Mouse (Mus musculus): ENCODE results near the gene Ckap2. TPM values are rescaled to one million over a fixed set of nuclear protein-coding genes. Genes with fewer than 3 reads are reported as not detected.

Gene Ckap2
- polyA plus RNA-seq, 1 experiment from 2014 or later, result 47.1 TPM

GRCm38 (mm10) chr8:22184884-22185283 is 735 bp downstream of the Ckap2 start:
- Histone ChIP-seq H3K27me3 (replicated peaks) (no peaks in the 10 kb centered on the region), H3K4me3 (peak overlapping the region; percentile 62), H3K9me3 (no peaks in the 10 kb centered on the region), H3K27ac (no peak overlapping the region), H3K9ac (peak overlapping the region; percentile 68), H3K36me3 (no peaks in the 10 kb centered on the region), H3K4me2 (replicated peaks) (peak overlapping the region; percentile 73), H3K4me1 (peaks cover 10% of the 10 kb centered on the region; the same call in 1 of the 2 replicates)
- 3% methylated on average over 3 of the region's 3 CpGs for WGBS
- peak; percentile 71 for ATAC-seq (ENCODE audit: low FRiP score, low read depth)

- no peak overlapping the region for H3K27ac ChIP-seq
- H3K36me3 ChIP-seq, result peaks cover 31% of the 10 kb centered on the region
- WGBS, result 96% methylated on average over 7 of the region's 7 CpGs
- no peak overlapping the region for H3K4me2 ChIP-seq (replicated peaks)
- H3K4me3 ChIP-seq, result no peak overlapping the region
- no peak for ATAC-seq (ENCODE audit: low FRiP score, low read depth)
- no peaks in the 10 kb centered on the region for H3K4me1 ChIP-seq
- H3K27me3 ChIP-seq (replicated peaks), result no peaks in the 10 kb centered on the region
- H3K9ac ChIP-seq, result no peak overlapping the region
- H3K9me3 ChIP-seq, result no peaks in the 10 kb centered on the region
Measured at GRCm38 (mm10) chr8:22175966-22176365, 9.7 kb downstream of the Ckap2 start.

GRCm38 (mm10) chr8:22169167-22169566 is 16.5 kb downstream of the Ckap2 start:
- H3K36me3 ChIP-seq, result peaks cover 20% of the 10 kb centered on the region

GRCm38 (mm10) chr8:22166080-22166603 is 19.5 kb downstream of the Ckap2 start, which contains the start of gene Nek3:
Gene Nek3, minus strand, starts transcription at chr8:22166435.
- under 1% methylated on average over 43 of the region's 43 CpGs for WGBS

More at GRCm38 (mm10) chr8:22169167-22169566, 16.5 kb downstream of the Ckap2 start:
- no peaks in the 10 kb centered on the region for H3K27me3 ChIP-seq (replicated peaks)
- no peak overlapping the region for H3K27ac ChIP-seq
- H3K4me1 ChIP-seq, result 0 out of 2 replicates have a peak, but pooled peaks cover 3% of the 10 kb centered on the region
- no peak overlapping the region for H3K4me2 ChIP-seq (replicated peaks)
- H3K9me3 ChIP-seq, result no peaks in the 10 kb centered on the region
- no peak for ATAC-seq (ENCODE audit: low FRiP score, low read depth)
- no peak overlapping the region for H3K9ac ChIP-seq
- no peak overlapping the region for H3K4me3 ChIP-seq
- WGBS, result 94% methylated on average over 5 of the region's 5 CpGs

GRCm38 (mm10) chr8:22165251-22166079 is 20.2 kb downstream of the Ckap2 start:
- peak; percentile 44 for ATAC-seq (ENCODE audit: low FRiP score, low read depth)
- Histone ChIP-seq H3K36me3 (peaks cover 16% of the 10 kb centered on the region), H3K27ac (peak overlapping the region; percentile 50; the same call in 1 of the 2 replicates), H3K9me3 (no peaks in the 10 kb centered on the region), H3K9ac (peak overlapping the region; percentile 66), H3K27me3 (replicated peaks) (no peaks in the 10 kb centered on the region), H3K4me3 (peak overlapping the region; percentile 59), H3K4me1 (0 out of 2 replicates have a peak, but pooled peaks cover 3% of the 10 kb centered on the region), H3K4me2 (replicated peaks) (peak overlapping the region; percentile 60)
- WGBS, result 50% methylated on average over 10 of the region's 10 CpGs

More at GRCm38 (mm10) chr8:22166080-22166603, 19.5 kb downstream of the Ckap2 start, which contains the start of gene Nek3:
- Histone ChIP-seq H3K4me1 (0 out of 2 replicates have a peak, but pooled peaks cover 3% of the 10 kb centered on the region), H3K27ac (peak within 1 kb of the TSS; percentile 50; the same call in 1 of the 2 replicates), H3K9ac (peak within 1 kb of the TSS; percentile 66), H3K9me3 (no peaks in the 10 kb centered on the region), H3K27me3 (replicated peaks) (no peaks in the 10 kb centered on the region), H3K4me2 (replicated peaks) (peak within 1 kb of the TSS; percentile 60), H3K4me3 (peak within 1 kb of the TSS; percentile 59), H3K36me3 (peaks cover 17% of the 10 kb centered on the region)
- peak; percentile 99 for ATAC-seq (ENCODE audit: low FRiP score, low read depth)

- 94% methylated on average over 10 of the region's 10 CpGs for WGBS
- Histone ChIP-seq H3K9me3 (no peaks in the 10 kb centered on the region), H3K27me3 (replicated peaks) (no peaks in the 10 kb centered on the region), H3K4me1 (0 out of 2 replicates have a peak, but pooled peaks cover 3% of the 10 kb centered on the region), H3K4me2 (replicated peaks) (no peak overlapping the region), H3K9ac (no peak overlapping the region), H3K27ac (no peak overlapping the region), H3K4me3 (no peak overlapping the region), H3K36me3 (peaks cover 16% of the 10 kb centered on the region)
- no peak for ATAC-seq (ENCODE audit: low FRiP score, low read depth)
Measured at GRCm38 (mm10) chr8:22164431-22164830, 21.2 kb downstream of the Ckap2 start.

GRCm38 (mm10) chr8:22162206-22162605 is 23.4 kb downstream of the Ckap2 start:
- no peak for ATAC-seq (ENCODE audit: low FRiP score, low read depth)
- no peak overlapping the region for H3K4me3 ChIP-seq
- H3K9me3 ChIP-seq, result no peaks in the 10 kb centered on the region
- no peaks in the 10 kb centered on the region for H3K27me3 ChIP-seq (replicated peaks)
- H3K9ac ChIP-seq, result no peak overlapping the region
- H3K4me2 ChIP-seq (replicated peaks), result no peak overlapping the region
- WGBS, result 91% methylated on average over 8 of the region's 8 CpGs
- H3K36me3 ChIP-seq, result peaks cover 11% of the 10 kb centered on the region
- H3K27ac ChIP-seq, result no peak overlapping the region
- H3K4me1 ChIP-seq, result 0 out of 2 replicates have a peak, but pooled peaks cover 3% of the 10 kb centered on the region

GRCm38 (mm10) chr8:22150345-22150663 is 35.3 kb downstream of the Ckap2 start:
- no peak overlapping the region for H3K4me3 ChIP-seq
- H3K4me2 ChIP-seq (replicated peaks), result no peak overlapping the region
- ATAC-seq (ENCODE audit: low FRiP score, low read depth), result no peak
- H3K9me3 ChIP-seq, result no peaks in the 10 kb centered on the region
- H3K4me1 ChIP-seq, result no peaks in the 10 kb centered on the region
- H3K36me3 ChIP-seq, result peaks cover 15% of the 10 kb centered on the region
- no peak overlapping the region for H3K27ac ChIP-seq
- H3K9ac ChIP-seq, result no peak overlapping the region
- 89% methylated on average over 3 of the region's 3 CpGs for WGBS
- no peaks in the 10 kb centered on the region for H3K27me3 ChIP-seq (replicated peaks)

GRCm38 (mm10) chr8:22149643-22150344 is 35.8 kb downstream of the Ckap2 start:
- H3K9ac ChIP-seq, result no peak overlapping the region
- H3K36me3 ChIP-seq, result peaks cover 13% of the 10 kb centered on the region; the same call in 1 of the 2 replicates
- no peak overlapping the region for H3K4me2 ChIP-seq (replicated peaks)
- H3K27me3 ChIP-seq (replicated peaks), result no peaks in the 10 kb centered on the region
- no peaks in the 10 kb centered on the region for H3K4me1 ChIP-seq
- no peak for ATAC-seq (ENCODE audit: low FRiP score, low read depth)
- H3K9me3 ChIP-seq, result no peaks in the 10 kb centered on the region
- no peak overlapping the region for H3K27ac ChIP-seq
- no peak overlapping the region for H3K4me3 ChIP-seq
- 97% methylated on average over 11 of the region's 11 CpGs for WGBS

GRCm38 (mm10) chr8:22148367-22148740 is 37.3 kb downstream of the Ckap2 start:
- H3K4me2 ChIP-seq (replicated peaks), result no peak overlapping the region
- H3K36me3 ChIP-seq, result 0 out of 2 replicates have a peak, but pooled peaks cover 12% of the 10 kb centered on the region
- no peaks in the 10 kb centered on the region for H3K4me1 ChIP-seq
- no peak overlapping the region for H3K4me3 ChIP-seq
- no peak overlapping the region for H3K27ac ChIP-seq
- ATAC-seq (ENCODE audit: low FRiP score, low read depth), result no peak
- H3K27me3 ChIP-seq (replicated peaks), result no peaks in the 10 kb centered on the region
- H3K9ac ChIP-seq, result no peak overlapping the region
- H3K9me3 ChIP-seq, result no peaks in the 10 kb centered on the region
- 94% methylated on average over 7 of the region's 7 CpGs for WGBS

GRCm38 (mm10) chr8:22147706-22148366 is 37.8 kb downstream of the Ckap2 start:
- WGBS, result 80% methylated on average over 9 of the region's 9 CpGs
- Histone ChIP-seq H3K36me3 (0 out of 2 replicates have a peak, but pooled peaks cover 13% of the 10 kb centered on the region), H3K4me1 (no peaks in the 10 kb centered on the region), H3K4me3 (no peak overlapping the region), H3K9me3 (no peaks in the 10 kb centered on the region), H3K4me2 (replicated peaks) (no peak overlapping the region), H3K27me3 (replicated peaks) (no peaks in the 10 kb centered on the region), H3K9ac (no peak overlapping the region), H3K27ac (no peak overlapping the region)
- ATAC-seq (ENCODE audit: low FRiP score, low read depth), result no peak
